Mouse (Mus musculus): Measurements from ENCODE around the gene Henmt1. TPM values are rescaled to one million over a fixed set of nuclear protein-coding genes. Genes with fewer than 3 reads are reported as not detected.

Henmt1 gene
- 0.78 and 0.86 TPM in 2 replicates for polyA plus RNA-seq (2016; fragmentation: Nextera tagmentation; extraction: Ambion mirVana)

- Histone ChIP-seq H3K27ac (replicated peaks) (no peak within 1 kb of the TSS), H3K4me3 (peak within 1 kb of the TSS; percentile 35), H3K36me3 (no peaks in the 10 kb centered on the region), H3K27me3 (0 out of 2 replicates have a peak, but pooled peaks cover 3% of the 10 kb centered on the region), H3K9me3 (no peaks in the 10 kb centered on the region), H3K4me1 (no peaks in the 10 kb centered on the region), H3K9ac (replicated peaks) (no peak within 1 kb of the TSS), H3K4me2 (replicated peaks) (peak within 1 kb of the TSS; percentile 51)
- WGBS: 93% methylated on average over 5 of the region's 5 CpGs
- ATAC-seq (ENCODE audit: low FRiP score, low read depth): no peak
These were observed at the start of gene Henmt1 for GRCm38 (mm10) chr3:108939573-108939972. Gene Henmt1 (plus strand): TSS chr3:108939873.

- Histone ChIP-seq H3K4me1 (peaks cover 12% of the 10 kb centered on the region), H3K27ac (replicated peaks) (no peak within 1 kb of the TSS), H3K9me3 (no peaks in the 10 kb centered on the region), H3K9ac (replicated peaks) (no peak within 1 kb of the TSS), H3K27me3 (no peaks in the 10 kb centered on the region), H3K4me2 (replicated peaks) (no peak within 1 kb of the TSS), H3K36me3 (no peaks in the 10 kb centered on the region), H3K4me3 (no peak within 1 kb of the TSS)
- 93% methylated on average over 1 of the region's 1 CpGs for WGBS
- ATAC-seq (ENCODE audit: low FRiP score, low read depth): no peak
These were observed 49.8 kb upstream of the Henmt1 start, which contains the start of gene Fndc7 for GRCm38 (mm10) chr3:108889908-108890307. Gene Fndc7 (minus strand): TSS chr3:108890008.

- no peak overlapping the region for H3K27ac ChIP-seq (replicated peaks)
- no peak for ATAC-seq (ENCODE audit: low FRiP score, low read depth)
- WGBS: 82% methylated on average over 1 of the region's 1 CpGs
These were observed 47.6 kb upstream of the Henmt1 start for GRCm38 (mm10) chr3:108892080-108892479.

GRCm38 (mm10) chr3:108892914-108893313 is 46.8 kb upstream of the Henmt1 start:
- Histone ChIP-seq H3K36me3 (no peaks in the 10 kb centered on the region), H3K9ac (replicated peaks) (no peak overlapping the region), H3K4me3 (no peak overlapping the region), H3K9me3 (no peaks in the 10 kb centered on the region), H3K4me1 (no peaks in the 10 kb centered on the region), H3K27me3 (no peaks in the 10 kb centered on the region), H3K4me2 (replicated peaks) (no peak overlapping the region), H3K27ac (replicated peaks) (no peak overlapping the region)
- no peak for ATAC-seq (ENCODE audit: low FRiP score, low read depth)
- WGBS: 86% methylated on average over 4 of the region's 4 CpGs

More at GRCm38 (mm10) chr3:108892080-108892479, 47.6 kb upstream of the Henmt1 start:
- H3K9ac ChIP-seq (replicated peaks): no peak overlapping the region
- H3K9me3 ChIP-seq: no peaks in the 10 kb centered on the region
- no peak overlapping the region for H3K4me3 ChIP-seq
- H3K4me1 ChIP-seq: 0 out of 2 replicates have a peak, but pooled peaks cover 3% of the 10 kb centered on the region
- H3K4me2 ChIP-seq (replicated peaks): no peak overlapping the region
- H3K27me3 ChIP-seq: no peaks in the 10 kb centered on the region
- H3K36me3 ChIP-seq: no peaks in the 10 kb centered on the region

GRCm38 (mm10) chr3:108898640-108899039 is 41.0 kb upstream of the Henmt1 start:
- no peak for ATAC-seq (ENCODE audit: low FRiP score, low read depth)
- no peaks in the 10 kb centered on the region for H3K27me3 ChIP-seq
- no peak overlapping the region for H3K9ac ChIP-seq (replicated peaks)
- H3K4me1 ChIP-seq: no peaks in the 10 kb centered on the region
- H3K9me3 ChIP-seq: no peaks in the 10 kb centered on the region
- H3K27ac ChIP-seq (replicated peaks): no peak overlapping the region
- H3K4me3 ChIP-seq: no peak overlapping the region
- H3K36me3 ChIP-seq: peaks cover 21% of the 10 kb centered on the region
- H3K4me2 ChIP-seq (replicated peaks): no peak overlapping the region
- 94% methylated on average over 4 of the region's 4 CpGs for WGBS

- no peaks in the 10 kb centered on the region for H3K4me1 ChIP-seq
- ATAC-seq (ENCODE audit: low FRiP score, low read depth): no peak
- WGBS: 89% methylated on average over 3 of the region's 3 CpGs
- H3K4me2 ChIP-seq (replicated peaks): no peak overlapping the region
- no peak overlapping the region for H3K9ac ChIP-seq (replicated peaks)
- H3K4me3 ChIP-seq: no peak overlapping the region
- no peaks in the 10 kb centered on the region for H3K27me3 ChIP-seq
- peaks cover 36% of the 10 kb centered on the region for H3K36me3 ChIP-seq
- H3K9me3 ChIP-seq: no peaks in the 10 kb centered on the region
- H3K27ac ChIP-seq (replicated peaks): no peak overlapping the region
These were observed 39.5 kb upstream of the Henmt1 start for GRCm38 (mm10) chr3:108900147-108900546.

GRCm38 (mm10) chr3:108900681-108901080 is 39.0 kb upstream of the Henmt1 start:
- H3K27me3 ChIP-seq: no peaks in the 10 kb centered on the region
- H3K4me3 ChIP-seq: no peak overlapping the region
- peaks cover 40% of the 10 kb centered on the region for H3K36me3 ChIP-seq
- no peak overlapping the region for H3K27ac ChIP-seq (replicated peaks)
- H3K4me1 ChIP-seq: no peaks in the 10 kb centered on the region
- ATAC-seq (ENCODE audit: low FRiP score, low read depth): no peak
- no peak overlapping the region for H3K4me2 ChIP-seq (replicated peaks)
- WGBS: 83% methylated on average over 5 of the region's 5 CpGs
- H3K9me3 ChIP-seq: no peaks in the 10 kb centered on the region
- H3K9ac ChIP-seq (replicated peaks): no peak overlapping the region

GRCm38 (mm10) chr3:108902038-108902437 is 37.6 kb upstream of the Henmt1 start:
- no peaks in the 10 kb centered on the region for H3K9me3 ChIP-seq
- H3K4me3 ChIP-seq: no peak overlapping the region
- no peak for ATAC-seq (ENCODE audit: low FRiP score, low read depth)
- no peak overlapping the region for H3K9ac ChIP-seq (replicated peaks)
- no peaks in the 10 kb centered on the region for H3K27me3 ChIP-seq
- H3K27ac ChIP-seq (replicated peaks): no peak overlapping the region
- peaks cover 47% of the 10 kb centered on the region for H3K36me3 ChIP-seq
- WGBS: 53% methylated on average over 2 of the region's 2 CpGs
- H3K4me2 ChIP-seq (replicated peaks): no peak overlapping the region
- no peaks in the 10 kb centered on the region for H3K4me1 ChIP-seq

GRCm38 (mm10) chr3:108902934-108903333 is 36.7 kb upstream of the Henmt1 start:
- Histone ChIP-seq H3K4me3 (no peak overlapping the region), H3K9me3 (no peaks in the 10 kb centered on the region), H3K27me3 (no peaks in the 10 kb centered on the region), H3K4me2 (replicated peaks) (no peak overlapping the region), H3K4me1 (no peaks in the 10 kb centered on the region), H3K27ac (replicated peaks) (no peak overlapping the region), H3K36me3 (peaks cover 54% of the 10 kb centered on the region), H3K9ac (replicated peaks) (no peak overlapping the region)
- ATAC-seq (ENCODE audit: low FRiP score, low read depth): no peak
- WGBS: 93% methylated on average over 6 of the region's 6 CpGs

GRCm38 (mm10) chr3:108910303-108911080 is 29.2 kb upstream of the Henmt1 start:
- Histone ChIP-seq H3K27ac (replicated peaks) (peak overlapping the region; percentile 98), H3K4me1 (peaks cover 13% of the 10 kb centered on the region), H3K27me3 (no peaks in the 10 kb centered on the region), H3K9me3 (no peaks in the 10 kb centered on the region), H3K4me2 (replicated peaks) (peak overlapping the region; percentile 93), H3K36me3 (peaks cover 22% of the 10 kb centered on the region), H3K4me3 (peak overlapping the region; percentile 97), H3K9ac (replicated peaks) (peak overlapping the region; percentile 94)
- no peak for ATAC-seq (ENCODE audit: low FRiP score, low read depth)
- WGBS: 1% methylated on average over 31 of the region's 32 CpGs

GRCm38 (mm10) chr3:108911081-108911547 is 28.6 kb upstream of the Henmt1 start:
- Histone ChIP-seq H3K4me1 (peaks cover 13% of the 10 kb centered on the region), H3K9me3 (no peaks in the 10 kb centered on the region), H3K36me3 (peaks cover 18% of the 10 kb centered on the region; the same call in 1 of the 2 replicates), H3K9ac (replicated peaks) (peak overlapping the region; percentile 94), H3K27me3 (no peaks in the 10 kb centered on the region), H3K27ac (replicated peaks) (peak overlapping the region; percentile 98), H3K4me2 (replicated peaks) (peak overlapping the region; percentile 93), H3K4me3 (peak overlapping the region; percentile 97)
- peak; percentile 89 for ATAC-seq (ENCODE audit: low FRiP score, low read depth)
- WGBS: 1% methylated on average over 41 of the region's 44 CpGs
